Mouse (Mus musculus): ENCODE data around the gene E130308A19Rik. TPM values are rescaled to one million over a fixed set of nuclear protein-coding genes. Genes with fewer than 3 reads are reported as not detected.

The E130308A19Rik gene
- polyA plus RNA-seq, 1 experiment from 2014 or later = 25.1 TPM

- Histone ChIP-seq H3K9me3 (no peaks in the 10 kb centered on the region), H3K27me3 (no peaks in the 10 kb centered on the region), H3K4me3 (no peak overlapping the region), H3K27ac (no peak overlapping the region), H3K9ac (no peak overlapping the region), H3K4me2 (no peak overlapping the region), H3K36me3 (no peaks in the 10 kb centered on the region), H3K4me1 (no peaks in the 10 kb centered on the region)
- ATAC-seq (ENCODE audit: borderline replicate concordance, extremely low read depth, low FRiP score, low TSS enrichment) = no peak
- WGBS = 74% methylated on average over 3 of the region's 3 CpGs
Measured at GRCm38 (mm10) chr4:59696846-59697245, 70.8 kb downstream of the E130308A19Rik start.

DNA sequence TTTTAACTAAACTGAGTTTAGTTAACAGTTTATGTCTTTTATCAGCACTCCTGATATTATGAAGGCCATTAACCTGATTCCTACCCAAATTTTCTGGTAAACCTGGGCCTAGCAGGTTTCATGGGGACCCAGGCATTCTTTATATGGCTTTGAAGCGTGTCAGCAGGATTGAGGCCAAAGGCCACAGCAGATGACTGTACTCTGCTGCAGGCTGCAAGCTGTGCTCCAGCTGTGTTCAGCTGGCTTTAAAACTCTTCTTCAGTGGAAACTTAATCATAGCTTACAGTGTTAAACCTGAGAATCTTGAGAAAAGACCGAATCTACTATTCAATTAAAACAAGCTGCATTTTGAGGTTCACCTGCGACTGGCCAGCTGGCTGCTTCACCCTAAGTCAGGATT, 71.9 kb downstream of the E130308A19Rik start:
- Histone ChIP-seq H3K36me3 (no peaks in the 10 kb centered on the region), H3K27me3 (no peaks in the 10 kb centered on the region), H3K4me3 (no peak overlapping the region), H3K4me1 (no peaks in the 10 kb centered on the region), H3K4me2 (no peak overlapping the region), H3K9ac (no peak overlapping the region), H3K9me3 (no peaks in the 10 kb centered on the region), H3K27ac (no peak overlapping the region)
- no peak for ATAC-seq (ENCODE audit: borderline replicate concordance, extremely low read depth, low FRiP score, low TSS enrichment)
- 54% methylated on average over 3 of the region's 3 CpGs for WGBS

DNA sequence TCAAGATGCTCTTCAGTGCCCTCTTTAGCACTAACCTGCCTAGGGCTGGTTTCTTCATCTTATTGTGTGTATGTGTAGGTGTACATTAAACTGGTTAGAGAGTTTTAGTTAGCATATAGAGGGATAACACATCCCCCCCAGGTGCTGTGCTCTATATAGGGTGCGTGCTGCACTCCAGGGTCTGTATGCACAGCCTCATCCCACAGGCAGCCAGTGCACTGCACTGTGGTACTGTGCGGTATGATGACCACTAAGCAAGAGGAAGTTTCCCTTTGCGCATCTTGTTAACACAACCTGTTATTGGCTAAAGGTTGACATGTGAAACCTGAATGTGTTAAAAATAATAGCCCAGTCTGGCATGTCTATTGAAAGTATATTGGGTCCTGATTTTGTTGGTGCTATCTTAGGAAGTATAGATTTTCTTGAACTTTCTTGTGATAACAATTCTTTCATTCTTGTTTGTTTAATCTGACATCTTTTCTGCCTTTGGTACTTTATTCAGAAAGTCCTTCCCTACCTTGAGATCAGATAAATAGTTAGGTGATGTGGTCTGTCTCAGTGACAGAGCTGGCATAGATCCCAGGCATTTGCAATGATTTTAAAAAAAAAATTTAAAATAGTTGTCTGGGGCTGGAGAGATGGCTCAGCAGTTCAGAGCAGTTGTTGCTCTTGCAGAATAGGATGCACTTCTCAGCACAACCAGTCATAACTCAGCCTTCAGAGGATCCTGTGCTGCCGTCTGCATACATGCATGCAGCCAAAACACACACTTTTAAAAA, 73.2 kb downstream of the E130308A19Rik start:
- H3K4me3 ChIP-seq = no peak overlapping the region
- 86% methylated on average over 4 of the region's 4 CpGs for WGBS

GRCm38 (mm10) chr4:59709321-59709720, 83.3 kb downstream of the E130308A19Rik start:
- Histone ChIP-seq H3K27ac (no peak overlapping the region), H3K4me3 (no peak overlapping the region), H3K4me1 (no peaks in the 10 kb centered on the region; the same call in 1 of the 2 replicates), H3K36me3 (no peaks in the 10 kb centered on the region), H3K9ac (no peak overlapping the region), H3K9me3 (no peaks in the 10 kb centered on the region), H3K27me3 (no peaks in the 10 kb centered on the region), H3K4me2 (no peak overlapping the region)
- ATAC-seq (ENCODE audit: borderline replicate concordance, extremely low read depth, low FRiP score, low TSS enrichment) = no peak
- 76% methylated on average over 5 of the region's 5 CpGs for WGBS

More for the DNA sequence above, 73.2 kb downstream of the E130308A19Rik start:
- Histone ChIP-seq H3K27me3 (no peaks in the 10 kb centered on the region), H3K9ac (no peak overlapping the region), H3K36me3 (no peaks in the 10 kb centered on the region), H3K9me3 (no peaks in the 10 kb centered on the region), H3K4me2 (no peak overlapping the region), H3K27ac (no peak overlapping the region), H3K4me1 (no peaks in the 10 kb centered on the region)
- ATAC-seq (ENCODE audit: borderline replicate concordance, extremely low read depth, low FRiP score, low TSS enrichment) = no peak

- Histone ChIP-seq H3K36me3 (no peaks in the 10 kb centered on the region), H3K4me3 (no peak overlapping the region), H3K4me1 (no peaks in the 10 kb centered on the region; the same call in 1 of the 2 replicates), H3K9ac (no peak overlapping the region), H3K27ac (no peak overlapping the region), H3K9me3 (no peaks in the 10 kb centered on the region), H3K4me2 (no peak overlapping the region), H3K27me3 (no peaks in the 10 kb centered on the region)
- 48% methylated on average over 8 of the region's 8 CpGs for WGBS
- no peak for ATAC-seq (ENCODE audit: borderline replicate concordance, extremely low read depth, low FRiP score, low TSS enrichment)
Measured at GRCm38 (mm10) chr4:59710736-59711389, 84.9 kb downstream of the E130308A19Rik start.

GRCm38 (mm10) chr4:59712451-59712850, 86.4 kb downstream of the E130308A19Rik start:
- no peaks in the 10 kb centered on the region for H3K36me3 ChIP-seq
- no peak overlapping the region for H3K4me3 ChIP-seq
- no peaks in the 10 kb centered on the region for H3K27me3 ChIP-seq
- H3K9me3 ChIP-seq = no peaks in the 10 kb centered on the region
- no peak for ATAC-seq (ENCODE audit: borderline replicate concordance, extremely low read depth, low FRiP score, low TSS enrichment)
- no peak overlapping the region for H3K9ac ChIP-seq
- 55% methylated on average over 6 of the region's 6 CpGs for WGBS
- H3K27ac ChIP-seq = no peak overlapping the region
- H3K4me1 ChIP-seq = peaks cover 5% of the 10 kb centered on the region
- H3K4me2 ChIP-seq = no peak overlapping the region

GRCm38 (mm10) chr4:59712955-59713354, 86.9 kb downstream of the E130308A19Rik start:
- Histone ChIP-seq H3K27me3 (no peaks in the 10 kb centered on the region), H3K9me3 (no peaks in the 10 kb centered on the region), H3K9ac (no peak overlapping the region), H3K4me2 (no peak overlapping the region), H3K27ac (no peak overlapping the region), H3K4me3 (no peak overlapping the region), H3K36me3 (no peaks in the 10 kb centered on the region), H3K4me1 (peaks cover 5% of the 10 kb centered on the region)
- no peak for ATAC-seq (ENCODE audit: borderline replicate concordance, extremely low read depth, low FRiP score, low TSS enrichment)
- 60% methylated on average over 2 of the region's 2 CpGs for whole genome bisulfite sequencing

- 55% methylated on average over 6 of the region's 6 CpGs for WGBS
Measured at GRCm38 (mm10) chr4:59714472-59714871, 88.5 kb downstream of the E130308A19Rik start.

GRCm38 (mm10) chr4:59714926-59715325, 88.9 kb downstream of the E130308A19Rik start:
- Histone ChIP-seq H3K27ac (no peak overlapping the region), H3K9me3 (no peaks in the 10 kb centered on the region), H3K27me3 (no peaks in the 10 kb centered on the region), H3K4me1 (peaks cover 13% of the 10 kb centered on the region), H3K4me3 (no peak overlapping the region), H3K4me2 (no peak overlapping the region), H3K9ac (no peak overlapping the region), H3K36me3 (no peaks in the 10 kb centered on the region)
- ATAC-seq (ENCODE audit: borderline replicate concordance, extremely low read depth, low FRiP score, low TSS enrichment) = no peak
- 68% methylated on average over 7 of the region's 7 CpGs for WGBS

More at GRCm38 (mm10) chr4:59714472-59714871, 88.5 kb downstream of the E130308A19Rik start:
- Histone ChIP-seq H3K4me3 (no peak overlapping the region), H3K9ac (no peak overlapping the region), H3K4me2 (no peak overlapping the region), H3K36me3 (no peaks in the 10 kb centered on the region), H3K27ac (no peak overlapping the region), H3K9me3 (no peaks in the 10 kb centered on the region), H3K4me1 (peaks cover 13% of the 10 kb centered on the region), H3K27me3 (no peaks in the 10 kb centered on the region)
- no peak for ATAC-seq (ENCODE audit: borderline replicate concordance, extremely low read depth, low FRiP score, low TSS enrichment)

DNA sequence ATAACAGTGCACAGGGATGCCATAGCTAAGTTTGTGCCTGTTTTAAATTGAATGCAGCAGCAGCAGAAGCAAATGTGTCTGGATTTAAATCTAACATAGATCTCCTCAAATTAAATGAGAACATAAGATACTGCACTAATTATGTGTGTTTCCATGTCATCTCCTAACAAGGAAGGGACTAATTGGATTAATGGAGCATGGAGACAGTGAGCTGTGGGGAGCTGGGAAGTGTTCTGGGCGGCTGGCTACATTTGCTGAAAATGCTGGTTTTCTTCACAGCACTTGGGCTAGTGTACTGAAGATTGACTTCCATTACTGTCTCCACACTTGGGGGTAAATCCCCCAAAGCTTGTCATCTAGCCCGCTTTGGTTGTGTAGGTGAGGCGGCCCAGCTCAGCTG, 89.5 kb downstream of the E130308A19Rik start:
- no peak overlapping the region for H3K4me3 ChIP-seq
- H3K9ac ChIP-seq = no peak overlapping the region
- no peak overlapping the region for H3K27ac ChIP-seq
- H3K4me1 ChIP-seq = peaks cover 13% of the 10 kb centered on the region
- peaks cover 3% of the 10 kb centered on the region; the same call in 1 of the 2 replicates for H3K36me3 ChIP-seq
- ATAC-seq (ENCODE audit: borderline replicate concordance, extremely low read depth, low FRiP score, low TSS enrichment) = no peak
- no peaks in the 10 kb centered on the region for H3K27me3 ChIP-seq
- WGBS = 93% methylated on average over 3 of the region's 3 CpGs
- no peaks in the 10 kb centered on the region for H3K9me3 ChIP-seq
- no peak overlapping the region for H3K4me2 ChIP-seq

GRCm38 (mm10) chr4:59717349-59717748, 91.3 kb downstream of the E130308A19Rik start:
- Histone ChIP-seq H3K27me3 (no peaks in the 10 kb centered on the region), H3K27ac (peak overlapping the region; percentile 34; the same call in 1 of the 2 replicates), H3K4me1 (peaks cover 13% of the 10 kb centered on the region), H3K4me2 (no peak overlapping the region), H3K9ac (no peak overlapping the region), H3K4me3 (no peak overlapping the region), H3K36me3 (peaks cover 3% of the 10 kb centered on the region; the same call in 1 of the 2 replicates), H3K9me3 (no peaks in the 10 kb centered on the region)
- WGBS = 44% methylated on average over 4 of the region's 4 CpGs
- peak; percentile 70; the same call in 1 of the 2 replicates for ATAC-seq (ENCODE audit: borderline replicate concordance, extremely low read depth, low FRiP score, low TSS enrichment)

DNA sequence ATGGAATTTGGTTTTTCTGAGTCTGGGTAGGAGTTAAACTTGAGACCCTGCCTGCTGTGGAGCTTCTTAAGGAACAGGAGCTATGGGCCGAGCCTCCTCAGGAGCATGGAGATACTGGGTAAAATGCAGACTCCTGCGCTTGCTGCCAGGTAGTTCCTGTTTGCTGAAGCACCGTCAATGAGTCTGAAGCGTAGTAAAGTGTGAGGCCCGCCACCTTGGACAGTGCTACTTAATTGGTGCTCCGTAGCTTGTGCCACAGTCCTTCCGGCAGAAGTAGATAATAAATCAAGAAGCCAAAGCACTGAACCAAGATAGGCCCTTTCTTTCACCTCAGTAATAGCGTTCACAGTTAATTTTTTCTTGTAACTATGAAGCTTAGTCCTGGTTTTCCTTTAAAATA, 92.5 kb downstream of the E130308A19Rik start:
- WGBS = 43% methylated on average over 8 of the region's 8 CpGs
- Histone ChIP-seq H3K9me3 (no peaks in the 10 kb centered on the region), H3K4me3 (no peak overlapping the region), H3K4me2 (no peak overlapping the region), H3K4me1 (peaks cover 13% of the 10 kb centered on the region), H3K9ac (no peak overlapping the region), H3K36me3 (peaks cover 3% of the 10 kb centered on the region; the same call in 1 of the 2 replicates), H3K27ac (no peak overlapping the region), H3K27me3 (no peaks in the 10 kb centered on the region)
- no peak for ATAC-seq (ENCODE audit: borderline replicate concordance, extremely low read depth, low FRiP score, low TSS enrichment)

All from lung, embryonic 15.5 days (tissue).